Comparison of ENCODE assay signal across 8 mouse cellular contexts in genomic region chr11:77348142-77348741, GRCm38 (mm10).
A peak's percentile ranks its signal among the peaks of the same experiment; 100 is the strongest.
DNase-seq lines count a peak whose midpoint lies in the region; ATAC-seq lines count a peak whose summit lies in the region.

No protein-coding gene starts in this region.

- peak; percentile 71 for DNase-seq in 3134 (ENCODE audit: extremely low read depth, insufficient read length, low spot score)
- DNase-seq in adrenal gland, postnatal 36 days = peak; percentile 96 to 99
- peak; percentile 96 for DNase-seq in heart, adult 18-20 months
- DNase-seq in kidney, adult 18-20 months = peak; percentile 94
- DNase-seq in midbrain, embryonic 14.5 days = peak; percentile 87
- peak; percentile 87 for DNase-seq in spleen, adult 12 weeks (ENCODE audit: low spot score)

- no peaks in the 10 kb centered on the region for H3K9me3 ChIP-seq in embryonic facial prominence, embryonic 12.5 days
- no peaks in the 10 kb centered on the region for H3K9me3 ChIP-seq in limb, embryonic 12.5 days
- no peaks in the 10 kb centered on the region for H3K9me3 ChIP-seq in midbrain, embryonic 14.5 days (ENCODE audit: control insufficient read depth, low read length)

- ATAC-seq in embryonic facial prominence, embryonic 12.5 days (ENCODE audit: insufficient number of reproducible peaks, insufficient read depth, low FRiP score, low TSS enrichment) = peak; percentile 96
- peak; percentile 94 for ATAC-seq in limb, embryonic 12.5 days (ENCODE audit: insufficient number of reproducible peaks, insufficient read depth, low FRiP score, low TSS enrichment, low read depth)
- ATAC-seq in midbrain, embryonic 14.5 days (ENCODE audit: low FRiP score, low TSS enrichment) = peak; percentile 76; the same call in 1 of the 2 replicates

- WGBS in embryonic facial prominence, embryonic 12.5 days = under 1% methylated on average over 54 of the region's 54 CpGs
- under 1% methylated on average over 53 of the region's 54 CpGs for WGBS in limb, embryonic 12.5 days
- WGBS in midbrain, embryonic 14.5 days = under 1% methylated on average over 54 of the region's 54 CpGs

- H3K4me2 ChIP-seq in embryonic facial prominence, embryonic 12.5 days (replicated peaks) = peak overlapping the region; percentile 84
- peak overlapping the region; percentile 81 for H3K4me2 ChIP-seq in limb, embryonic 12.5 days
- peak overlapping the region; percentile 91 for H3K4me2 ChIP-seq in midbrain, embryonic 14.5 days (ENCODE audit: low read length)

- peak overlapping the region; percentile 61 for H3K4me3 ChIP-seq in embryonic facial prominence, embryonic 12.5 days
- H3K4me3 ChIP-seq in limb, embryonic 12.5 days (replicated peaks) = peak overlapping the region; percentile 64
- peak overlapping the region; percentile 51 for H3K4me3 ChIP-seq in midbrain, embryonic 14.5 days (replicated peaks; ENCODE audit: low read depth, low read length)

- H3K4me1 ChIP-seq in embryonic facial prominence, embryonic 12.5 days = no peaks in the 10 kb centered on the region
- peaks cover 9% of the 10 kb centered on the region; the same call in 1 of the 2 replicates for H3K4me1 ChIP-seq in limb, embryonic 12.5 days (replicated peaks)
- peaks cover 5% of the 10 kb centered on the region; the same call in 1 of the 2 replicates for H3K4me1 ChIP-seq in midbrain, embryonic 14.5 days (ENCODE audit: control insufficient read depth, insufficient read depth, low read length)

- H3K27me3 ChIP-seq in embryonic facial prominence, embryonic 12.5 days = no peaks in the 10 kb centered on the region
- no peaks in the 10 kb centered on the region for H3K27me3 ChIP-seq in limb, embryonic 12.5 days
- H3K27me3 ChIP-seq in midbrain, embryonic 14.5 days (ENCODE audit: control insufficient read depth, insufficient read depth, low read length) = no peaks in the 10 kb centered on the region

- peak overlapping the region; percentile 60 for H3K9ac ChIP-seq in embryonic facial prominence, embryonic 12.5 days
- H3K9ac ChIP-seq in limb, embryonic 12.5 days (replicated peaks) = peak overlapping the region; percentile 61
- peak overlapping the region; percentile 50 for H3K9ac ChIP-seq in midbrain, embryonic 14.5 days (replicated peaks; ENCODE audit: low read length)

- H3K27ac ChIP-seq in embryonic facial prominence, embryonic 12.5 days = 0 out of 2 replicates have a peak overlapping the region, but pooled peaks have one; percentile 46
- H3K27ac ChIP-seq in limb, embryonic 12.5 days = peak overlapping the region; percentile 69
- H3K27ac ChIP-seq in midbrain, embryonic 14.5 days (replicated peaks; ENCODE audit: low read depth, low read length) = no peak overlapping the region

- H3K36me3 ChIP-seq in embryonic facial prominence, embryonic 12.5 days = no peaks in the 10 kb centered on the region
- H3K36me3 ChIP-seq in limb, embryonic 12.5 days = no peaks in the 10 kb centered on the region
- H3K36me3 ChIP-seq in midbrain, embryonic 14.5 days (ENCODE audit: control insufficient read depth, insufficient read depth, low read length) = no peaks in the 10 kb centered on the region
